Mouse (Mus musculus): Measurements from ENCODE around the gene Lrp11. TPM values are rescaled to one million over a fixed set of nuclear protein-coding genes. Genes with fewer than 3 reads are reported as not detected.

Lrp11 gene
- total and polyA plus RNA-seq, 2 experiments from 2014 or later, result 56.1 to 162 TPM

GRCm38 (mm10) chr10:7663159-7664026, 73.8 kb downstream of the Lrp11 start:
- Histone ChIP-seq H3K4me3 (ENCODE audit: low read length) (peak overlapping the region; percentile 92), H3K36me3 (ENCODE audit: insufficient read depth, low read length) (no peaks in the 10 kb centered on the region), H3K4me2 (ENCODE audit: low read depth, low read length) (peak overlapping the region; percentile 87), H3K27ac (peak overlapping the region; percentile 97), H3K4me1 (ENCODE audit: insufficient read depth, low read length) (peaks cover 4% of the 10 kb centered on the region; the same call in 1 of the 2 replicates), H3K27me3 (ENCODE audit: insufficient read depth, low read length) (no peaks in the 10 kb centered on the region), H3K9me3 (ENCODE audit: low read length) (no peaks in the 10 kb centered on the region), H3K9ac (replicated peaks; ENCODE audit: low read length) (peak overlapping the region; percentile 86)
- TF ChIP-seq CTCF (IDR thresholded peaks at IDR 0.05; ENCODE audit: low read depth), result no peak
- DNase-seq (ENCODE audit: low spot score), result peak; percentile 96
- peak; percentile 94 for ATAC-seq
- WGBS, result 2% methylated on average over 60 of the region's 64 CpGs

- peak overlapping the region; percentile 87 for H3K4me2 ChIP-seq (ENCODE audit: low read depth, low read length)
- peak overlapping the region; percentile 86 for H3K9ac ChIP-seq (replicated peaks; ENCODE audit: low read length)
- H3K9me3 ChIP-seq (ENCODE audit: low read length), result no peaks in the 10 kb centered on the region
- H3K27ac ChIP-seq, result peak overlapping the region; percentile 97
- H3K4me1 ChIP-seq (ENCODE audit: insufficient read depth, low read length), result peaks cover 4% of the 10 kb centered on the region; the same call in 1 of the 2 replicates
- DNase-seq (ENCODE audit: low spot score) (no peak), ATAC-seq (no peak)
- no peak for TF ChIP-seq CTCF (IDR thresholded peaks at IDR 0.05; ENCODE audit: low read depth)
- 70% methylated on average over 6 of the region's 6 CpGs for WGBS
- peak overlapping the region; percentile 92 for H3K4me3 ChIP-seq (ENCODE audit: low read length)
- no peaks in the 10 kb centered on the region for H3K36me3 ChIP-seq (ENCODE audit: insufficient read depth, low read length)
- no peaks in the 10 kb centered on the region for H3K27me3 ChIP-seq (ENCODE audit: insufficient read depth, low read length)
These were observed 74.5 kb downstream of the Lrp11 start for GRCm38 (mm10) chr10:7664027-7664526.

GRCm38 (mm10) chr10:7664889-7665288, 75.3 kb downstream of the Lrp11 start:
- ATAC-seq, result no peak
- H3K27ac ChIP-seq, result no peak overlapping the region
- no peaks in the 10 kb centered on the region for H3K9me3 ChIP-seq (ENCODE audit: low read length)
- no peak overlapping the region for H3K4me2 ChIP-seq (ENCODE audit: low read depth, low read length)
- WGBS, result 88% methylated on average over 1 of the region's 1 CpGs
- TF ChIP-seq CTCF (IDR thresholded peaks at IDR 0.05; ENCODE audit: low read depth), result no peak
- no peak for DNase-seq (ENCODE audit: low spot score)
- no peaks in the 10 kb centered on the region; the same call in 1 of the 2 replicates for H3K36me3 ChIP-seq (ENCODE audit: insufficient read depth, low read length)
- H3K4me3 ChIP-seq (ENCODE audit: low read length), result no peak overlapping the region
- peaks cover 4% of the 10 kb centered on the region; the same call in 1 of the 2 replicates for H3K4me1 ChIP-seq (ENCODE audit: insufficient read depth, low read length)
- H3K9ac ChIP-seq (replicated peaks; ENCODE audit: low read length), result no peak overlapping the region
- H3K27me3 ChIP-seq (ENCODE audit: insufficient read depth, low read length), result no peaks in the 10 kb centered on the region

GRCm38 (mm10) chr10:7667342-7667802, 77.8 kb downstream of the Lrp11 start, which contains the start of gene Nup43:
Gene Nup43, plus strand, starts transcription at chr10:7667503.
- Histone ChIP-seq H3K4me1 (ENCODE audit: insufficient read depth, low read length) (peaks cover 4% of the 10 kb centered on the region; the same call in 1 of the 2 replicates), H3K9me3 (ENCODE audit: low read length) (no peaks in the 10 kb centered on the region), H3K9ac (replicated peaks; ENCODE audit: low read length) (peak within 1 kb of the TSS; percentile 65), H3K4me3 (ENCODE audit: low read length) (peak within 1 kb of the TSS; percentile 86), H3K27me3 (ENCODE audit: insufficient read depth, low read length) (no peaks in the 10 kb centered on the region), H3K4me2 (ENCODE audit: low read depth, low read length) (peak within 1 kb of the TSS; percentile 85), H3K27ac (peak within 1 kb of the TSS; percentile 71; the same call in 1 of the 2 replicates), H3K36me3 (ENCODE audit: insufficient read depth, low read length) (no peaks in the 10 kb centered on the region; the same call in 1 of the 2 replicates)
- peak; percentile 96 for DNase-seq (ENCODE audit: low spot score)
- 0% methylated on average over 24 of the region's 24 CpGs for WGBS
- peak; percentile 87 for ATAC-seq
- TF ChIP-seq CTCF (IDR thresholded peaks at IDR 0.05; ENCODE audit: low read depth), result no peak

GRCm38 (mm10) chr10:7673673-7674072, 84.1 kb downstream of the Lrp11 start:
- DNase-seq (ENCODE audit: low spot score) (peak; percentile 55), ATAC-seq (0 out of 2 replicates have a peak, but pooled peaks have one; percentile 49)
- Histone ChIP-seq H3K4me1 (ENCODE audit: insufficient read depth, low read length) (no peaks in the 10 kb centered on the region), H3K9me3 (ENCODE audit: low read length) (no peaks in the 10 kb centered on the region), H3K4me2 (ENCODE audit: low read depth, low read length) (no peak overlapping the region), H3K27ac (no peak overlapping the region), H3K36me3 (ENCODE audit: insufficient read depth, low read length) (peaks cover 17% of the 10 kb centered on the region; the same call in 1 of the 2 replicates), H3K9ac (replicated peaks; ENCODE audit: low read length) (no peak overlapping the region), H3K27me3 (ENCODE audit: insufficient read depth, low read length) (no peaks in the 10 kb centered on the region), H3K4me3 (ENCODE audit: low read length) (no peak overlapping the region)
- peak; percentile 59 for TF ChIP-seq CTCF (IDR thresholded peaks at IDR 0.05; ENCODE audit: low read depth)
- 68% methylated on average over 1 of the region's 1 CpGs for whole genome bisulfite sequencing

Other genes with a start within 250 kb of the Lrp11 start
- gene Ulbp1, start 116.2 kb upstream of the Lrp11 start, total RNA-seq (2014; rRNA removed), result 2.4 and 7.1 TPM in 2 replicates
- gene Ulbp1, start 116.2 kb upstream of the Lrp11 start, polyA plus RNA-seq (2015; fragmentation: Nextera tagmentation; extraction: Ambion mirVana), result 0.61 and 0.67 TPM in 2 replicates
- 10.2 and 11.6 TPM in 2 replicates for gene Nup43, start 77.7 kb downstream of the Lrp11 start, total RNA-seq (2014; rRNA removed)
- gene Nup43, start 77.7 kb downstream of the Lrp11 start, polyA plus RNA-seq (2015; fragmentation: Nextera tagmentation; extraction: Ambion mirVana), result 20.2 and 20.9 TPM in 2 replicates
- gene Pcmt1, start 91.3 kb downstream of the Lrp11 start, total RNA-seq (2014; rRNA removed), result 65.7 and 72.7 TPM in 2 replicates
- 188 and 202 TPM in 2 replicates for gene Pcmt1, start 91.3 kb downstream of the Lrp11 start, polyA plus RNA-seq (2015; fragmentation: Nextera tagmentation; extraction: Ambion mirVana)
- 39.2 and 41.0 TPM in 2 replicates for gene Lats1, start 91.4 kb downstream of the Lrp11 start, total RNA-seq (2014; rRNA removed)
- 5.7 and 7.1 TPM in 2 replicates for gene Lats1, start 91.4 kb downstream of the Lrp11 start, polyA plus RNA-seq (2015; fragmentation: Nextera tagmentation; extraction: Ambion mirVana)
- gene Katna1, start 136.2 kb downstream of the Lrp11 start, total RNA-seq (2014; rRNA removed), result 5.2 and 11.2 TPM in 2 replicates
- 18.6 and 26.0 TPM in 2 replicates for gene Katna1, start 136.2 kb downstream of the Lrp11 start, polyA plus RNA-seq (2015; fragmentation: Nextera tagmentation; extraction: Ambion mirVana)
- gene Ginm1, start 203.0 kb downstream of the Lrp11 start, total RNA-seq (2014; rRNA removed), result 14.6 and 24.2 TPM in 2 replicates
- gene Ginm1, start 203.0 kb downstream of the Lrp11 start, polyA plus RNA-seq (2015; fragmentation: Nextera tagmentation; extraction: Ambion mirVana), result 78.8 and 83.6 TPM in 2 replicates
- 17.9 and 18.0 TPM in 2 replicates for gene Ppil4, start 203.1 kb downstream of the Lrp11 start, total RNA-seq (2014; rRNA removed)
- 42.7 and 43.3 TPM in 2 replicates for gene Ppil4, start 203.1 kb downstream of the Lrp11 start, polyA plus RNA-seq (2015; fragmentation: Nextera tagmentation; extraction: Ambion mirVana)
- gene Zc3h12d, start 242.7 kb downstream of the Lrp11 start, total RNA-seq (2014; rRNA removed), result 0.10 TPM in 1 of 2 replicates, not detected in the other
- gene Zc3h12d, start 242.7 kb downstream of the Lrp11 start, polyA plus RNA-seq (2015; fragmentation: Nextera tagmentation; extraction: Ambion mirVana), result 0.23 and 0.28 TPM in 2 replicates

Data from hindbrain, postnatal 0 days (tissue).